Mouse (Mus musculus): Measurements from ENCODE around the gene Cebpg.

Gene Cebpg

DNA sequence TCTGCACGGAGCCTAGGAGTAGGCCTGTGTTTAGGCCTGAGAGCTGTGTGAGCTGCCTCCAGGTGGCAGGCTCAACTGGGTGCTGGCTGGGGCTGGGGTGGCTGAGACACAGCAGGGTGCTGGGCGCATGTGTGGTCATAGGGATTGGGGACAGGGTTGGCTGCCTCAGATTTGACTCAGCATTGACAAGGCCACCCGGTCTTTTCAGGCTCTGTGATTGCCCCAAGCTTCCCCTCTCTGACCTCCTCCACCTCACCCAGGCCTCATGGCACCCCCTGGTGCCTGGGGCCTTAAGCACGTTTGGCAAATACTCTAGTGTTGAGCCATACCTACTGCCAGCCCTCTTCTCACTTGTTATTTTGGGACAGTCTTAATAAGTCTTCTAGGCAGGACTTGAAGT, 33.1 kb downstream of the Cebpg start:
- DNase-seq, result no peak

GRCm38 (mm10) chr7:35021365-35021764, 35.0 kb downstream of the Cebpg start:
- no peak for DNase-seq

- DNase-seq, result no peak
Measured at GRCm38 (mm10) chr7:35015252-35015651, 41.1 kb downstream of the Cebpg start.

GRCm38 (mm10) chr7:35013228-35013627, 43.1 kb downstream of the Cebpg start:
- DNase-seq, result no peak

DNA sequence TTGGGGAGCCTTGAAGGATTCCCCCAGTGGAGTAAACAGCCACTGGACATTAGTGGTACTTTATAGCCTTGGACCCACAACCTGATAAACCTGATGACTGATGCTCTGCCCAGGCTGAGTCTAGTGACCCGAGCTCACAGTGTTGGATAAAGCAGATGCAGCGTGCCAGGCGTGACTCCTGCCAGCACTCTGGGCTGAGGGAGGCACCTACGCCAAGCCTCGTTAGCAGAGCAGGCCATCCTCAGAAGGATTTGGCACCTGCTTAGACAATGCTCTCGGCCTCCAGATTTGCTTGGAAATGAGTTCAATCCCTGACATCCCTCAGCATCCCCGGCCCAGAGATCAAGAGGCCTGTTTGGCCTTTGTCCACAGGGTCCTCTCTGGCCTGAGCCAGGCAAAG, 49.7 kb downstream of the Cebpg start:
- DNase-seq, result no peak

- no peak for DNase-seq
Measured at GRCm38 (mm10) chr7:35003171-35003737, 53.1 kb downstream of the Cebpg start.

DNA sequence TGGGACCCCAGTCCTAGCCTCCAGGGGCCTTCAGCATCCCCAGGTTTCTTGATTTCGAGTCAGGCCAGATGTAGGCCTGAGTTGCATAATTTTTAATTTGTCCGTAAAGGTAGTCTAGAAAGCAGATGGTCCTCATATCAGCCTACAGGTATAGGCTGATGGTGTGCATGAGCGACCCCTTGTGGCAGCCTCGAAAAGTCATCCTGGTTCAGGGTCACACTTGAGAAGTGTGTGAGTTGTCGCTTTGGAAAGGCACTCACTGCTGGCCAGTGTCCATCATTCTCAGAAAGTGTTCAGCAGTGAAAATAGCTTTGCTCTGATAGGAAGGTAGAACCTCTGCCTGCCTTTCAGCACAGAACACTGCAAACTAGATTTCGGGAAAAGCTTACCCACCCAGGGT, 55.5 kb downstream of the Cebpg start:
- peak; percentile 69 for DNase-seq
